ENCODE assay signal across 9 mouse cellular contexts in the genomic region with DNA sequence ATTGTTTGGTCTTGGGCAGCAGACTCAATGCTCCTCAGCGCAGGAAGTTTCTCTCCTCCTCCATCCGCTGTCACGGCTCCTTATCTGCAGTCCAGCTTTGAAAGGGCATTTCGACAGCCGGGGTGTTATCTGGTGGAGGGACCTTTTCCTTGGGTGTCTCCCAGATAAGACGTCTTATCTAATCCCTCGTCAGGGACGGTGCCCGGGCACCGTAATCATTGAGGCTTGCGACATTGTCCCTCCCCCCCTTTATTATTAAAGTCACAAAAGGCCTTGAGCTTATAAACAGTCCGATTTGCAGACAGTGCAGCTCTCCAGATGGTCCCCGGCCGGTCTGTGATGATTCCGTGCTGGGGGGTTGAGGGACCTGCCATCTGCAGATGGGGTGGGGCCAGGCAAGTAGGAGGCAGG. TPM values are rescaled to one million over a fixed set of nuclear protein-coding genes. Genes with fewer than 3 reads are reported as not detected.
DNase-seq lines count a peak whose midpoint lies in the region; ATAC-seq and TF ChIP-seq lines count a peak whose summit lies in the region.
"Had no signal": no experiment of that assay in that cellular context is flagged by ENCODE, and none has a peak within 500 bp of the region (broad histone marks: within the 10 kb centered on the region; RNA-seq: fewer than 3 reads in every experiment).

No protein-coding gene starts in this region.

- intact Hi-C loops in left cerebral cortex, adult 2 months (cut with DNase I): no loop called here

- no peak for TF ChIP-seq CTCF in left cerebral cortex, adult 2 months (IDR thresholded peaks at IDR 0.05)

- no peaks in the 10 kb centered on the region for H3K27me3 ChIP-seq in hindbrain, embryonic 14.5 days (ENCODE audit: control insufficient read depth, insufficient read depth, low read length)
- no peaks in the 10 kb centered on the region for H3K27me3 ChIP-seq in midbrain, embryonic 15.5 days (replicated peaks)

- 0 out of 2 replicates have a peak overlapping the region, but pooled peaks have one; percentile 4 for H3K9ac ChIP-seq in hindbrain, embryonic 14.5 days
- no peak overlapping the region for H3K9ac ChIP-seq in midbrain, embryonic 15.5 days

- H3K4me2 ChIP-seq in hindbrain, embryonic 14.5 days (replicated peaks): no peak overlapping the region
- H3K4me2 ChIP-seq in midbrain, embryonic 15.5 days: peak overlapping the region; percentile 6; the same call in 1 of the 2 replicates

- H3K4me3 ChIP-seq in hindbrain, embryonic 14.5 days (replicated peaks; ENCODE audit: low read length): no peak overlapping the region
- no peak overlapping the region for H3K4me3 ChIP-seq in midbrain, embryonic 15.5 days
- H3K4me3 ChIP-seq in left cerebral cortex, adult 2 months: no peak overlapping the region

- peak overlapping the region; percentile 6; the same call in 1 of the 2 replicates for H3K27ac ChIP-seq in hindbrain, embryonic 14.5 days
- peak overlapping the region; percentile 38 for H3K27ac ChIP-seq in midbrain, embryonic 15.5 days
- H3K27ac ChIP-seq in left cerebral cortex, adult 2 months: no peak overlapping the region

- H3K4me1 ChIP-seq in hindbrain, embryonic 14.5 days (replicated peaks; ENCODE audit: control insufficient read depth, insufficient read depth, low read length): peaks cover 58% of the 10 kb centered on the region
- peaks cover 73% of the 10 kb centered on the region for H3K4me1 ChIP-seq in midbrain, embryonic 15.5 days

- DNase-seq in adrenal gland, adult 2 months: peak; percentile 79
- no peak for DNase-seq in adrenal gland, postnatal 4 days (ENCODE audit: low spot score in 2 of 2)
- peak; percentile 47 for DNase-seq in lung, postnatal 10 days
- DNase-seq in lung, adult 18-20 months: no peak
- DNase-seq in hindbrain, embryonic 14.5 days (ENCODE audit: low spot score): no peak
- no peak for DNase-seq in layer of hippocampus, adult 9-10 months (ENCODE audit: low spot score)
- no peak for DNase-seq in left cerebral cortex, adult 2 months (ENCODE audit: extremely low spot score in 1 of 2, low spot score in 2 of 2)
- DNase-seq: layer of hippocampus, adult 9-11 months had no signal

- no peak for ATAC-seq in hindbrain, embryonic 14.5 days (ENCODE audit: low FRiP score)
- no peak for ATAC-seq in midbrain, embryonic 15.5 days (replicated peaks)

- no peaks in the 10 kb centered on the region for H3K9me3 ChIP-seq in hindbrain, embryonic 14.5 days (ENCODE audit: control insufficient read depth, low read length)
- no peaks in the 10 kb centered on the region for H3K9me3 ChIP-seq in midbrain, embryonic 15.5 days

- WGBS in hindbrain, embryonic 14.5 days: 19% methylated on average over 15 of the region's 15 CpGs
- 16% methylated on average over 15 of the region's 15 CpGs for WGBS in midbrain, embryonic 15.5 days

- peaks cover 7% of the 10 kb centered on the region; the same call in 1 of the 2 replicates for H3K36me3 ChIP-seq in hindbrain, embryonic 14.5 days (replicated peaks; ENCODE audit: control insufficient read depth, insufficient read depth)
- H3K36me3 ChIP-seq in midbrain, embryonic 15.5 days (replicated peaks): no peaks in the 10 kb centered on the region

RNA-seq across cellular contexts. Expression of a gene that starts 23.3 kb away (rescaled TPM):
- 10 to 100 TPM; 32.9 to 84.3 TPM for total RNA-seq in adrenal gland, adult 2 months (2021)
- 68.3 and 72.0 TPM in 2 replicates for polyA plus RNA-seq in adrenal gland, adult 2 months (2012; rRNA removed)
- total RNA-seq in adrenal gland, postnatal 4 days (2021): 10 to 100 TPM; 33.7 to 33.9 TPM
- 6.6 and 6.7 TPM in 2 replicates for polyA plus RNA-seq in hindbrain, embryonic 14.5 days (2014; fragmentation: Nextera tagmentation; extraction: Ambion mirVana)
- polyA plus RNA-seq in midbrain, embryonic 15.5 days (2015; fragmentation: Nextera tagmentation; extraction: Ambion mirVana): 7.1 and 8.1 TPM in 2 replicates
- total RNA-seq in left cerebral cortex, adult 2 months (2021): 1 to 10 TPM; 7.9 to 9.0 TPM

Comparison
In these comparisons a context has a peak if more than half of its experiments do, and no peak if none do; other contexts are left out.
1. DNase-seq: peak in adrenal gland, adult 2 months (single experiment) and lung, postnatal 10 days (single experiment); none in adrenal gland, postnatal 4 days (0 of 2), lung, adult 18-20 months (0 of 2), hindbrain, embryonic 14.5 days (single experiment), layer of hippocampus, adult 9-10 months (single experiment) and left cerebral cortex, adult 2 months (0 of 2).